ENCODE assay signal across 26 mouse cellular contexts in the genomic region with DNA sequence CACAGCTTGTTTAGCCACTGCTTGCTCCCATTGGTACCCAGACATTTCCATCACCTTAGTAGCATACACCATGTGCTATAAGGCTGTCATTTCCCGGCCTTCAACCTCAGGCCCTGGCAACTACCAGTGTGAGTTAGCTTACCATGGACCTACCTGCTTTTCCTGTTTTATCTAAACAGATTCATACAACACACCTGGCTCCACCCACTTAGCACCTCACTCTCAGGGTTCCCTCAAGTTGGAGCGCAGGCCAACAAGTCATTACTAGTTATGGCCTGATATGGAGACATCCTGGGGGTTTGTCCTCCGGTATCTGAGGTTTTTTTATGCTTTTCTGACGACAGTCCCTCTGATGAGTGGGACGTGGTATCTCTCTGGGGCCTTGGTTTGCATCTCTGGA. TPM values are rescaled to one million over a fixed set of nuclear protein-coding genes. Genes with fewer than 3 reads are reported as not detected.
DNase-seq lines count a peak whose midpoint lies in the region; ATAC-seq lines count a peak whose summit lies in the region.
"Had no signal": no experiment of that assay in that cellular context is flagged by ENCODE, and none has a peak within 500 bp of the region (broad histone marks: within the 10 kb centered on the region; RNA-seq: fewer than 3 reads in every experiment).

No protein-coding gene starts in this region.

- H3K27me3 ChIP-seq in embryonic facial prominence, embryonic 14.5 days (replicated peaks; ENCODE audit: control insufficient read depth, insufficient read depth, low read length), result no peaks in the 10 kb centered on the region
- H3K27me3 ChIP-seq in embryonic facial prominence, embryonic 10.5 days (replicated peaks; ENCODE audit: low read depth, poor library complexity, severe bottlenecking), result no peaks in the 10 kb centered on the region
- H3K27me3 ChIP-seq in heart, embryonic 16.5 days (ENCODE audit: control insufficient read depth, insufficient read depth, low read length), result no peaks in the 10 kb centered on the region
- H3K27me3 ChIP-seq: forebrain, embryonic 13.5 days; intestine, embryonic 15.5 days; neural tube, embryonic 13.5 days; Patski had no signal

- no peaks in the 10 kb centered on the region for H3K36me3 ChIP-seq in embryonic facial prominence, embryonic 14.5 days (ENCODE audit: control insufficient read depth, insufficient read depth, low read length)
- 0 out of 2 replicates have a peak, but pooled peaks cover 3% of the 10 kb centered on the region for H3K36me3 ChIP-seq in embryonic facial prominence, embryonic 10.5 days (replicated peaks)
- no peaks in the 10 kb centered on the region for H3K36me3 ChIP-seq in heart, embryonic 16.5 days (ENCODE audit: control insufficient read depth, insufficient read depth)
- H3K36me3 ChIP-seq: intestine, embryonic 15.5 days; neural tube, embryonic 13.5 days had no signal

- no peak overlapping the region for H3K4me3 ChIP-seq in embryonic facial prominence, embryonic 14.5 days (ENCODE audit: low read depth, low read length)
- no peak overlapping the region for H3K4me3 ChIP-seq in embryonic facial prominence, embryonic 10.5 days
- H3K4me3 ChIP-seq in heart, embryonic 16.5 days (ENCODE audit: low read length), result no peak overlapping the region
- H3K4me3 ChIP-seq: forebrain, embryonic 13.5 days; intestine, embryonic 15.5 days; myocyte; neural tube, embryonic 13.5 days had no signal

- intact Hi-C loops in heart, postnatal 10 days (cut with DNase I), result no loop called here

- DNase-seq in embryonic facial prominence, embryonic 14.5 days (ENCODE audit: low spot score), result peak; percentile 58
- DNase-seq in embryonic facial prominence, embryonic 10.5 days (ENCODE audit: low spot score), result no peak
- no peak for DNase-seq in heart, postnatal 10 days
- DNase-seq in urinary bladder, postnatal 36 days (ENCODE audit: low spot score in 2 of 2), result peak; percentile 42 to 51
- no peak for DNase-seq in urinary bladder, postnatal 25 days (ENCODE audit: low spot score)
- no peak for DNase-seq in kidney, adult 9 months
- DNase-seq: adrenal gland, postnatal 10 days; cerebellum, adult 11 months; cerebellum, adult 9-11 months; gastrocnemius, postnatal 14 days; kidney, adult 2 months; kidney, postnatal 4 days; layer of hippocampus, postnatal 36 days; left cerebral cortex, postnatal 4 days; lung, adult 2 months; lung, postnatal 10 days had no signal

- H3K9me3 ChIP-seq in embryonic facial prominence, embryonic 14.5 days (ENCODE audit: control insufficient read depth, low read length), result no peaks in the 10 kb centered on the region
- no peaks in the 10 kb centered on the region for H3K9me3 ChIP-seq in embryonic facial prominence, embryonic 10.5 days
- no peaks in the 10 kb centered on the region for H3K9me3 ChIP-seq in heart, embryonic 16.5 days (replicated peaks; ENCODE audit: control insufficient read depth, low read length)
- H3K9me3 ChIP-seq: forebrain, embryonic 13.5 days; intestine, embryonic 15.5 days; neural tube, embryonic 13.5 days had no signal

- H3K27ac ChIP-seq in embryonic facial prominence, embryonic 14.5 days (replicated peaks; ENCODE audit: low read depth, low read length), result no peak overlapping the region
- H3K27ac ChIP-seq in embryonic facial prominence, embryonic 10.5 days (replicated peaks), result no peak overlapping the region
- H3K27ac ChIP-seq in heart, embryonic 16.5 days (ENCODE audit: low read length), result peak overlapping the region; percentile 84
- H3K27ac ChIP-seq: forebrain, embryonic 13.5 days; hindbrain, postnatal 0 days; kidney, postnatal 0 days; liver, embryonic 14.5 days; neural tube, embryonic 13.5 days had no signal

- peaks cover 27% of the 10 kb centered on the region for H3K4me1 ChIP-seq in embryonic facial prominence, embryonic 14.5 days (ENCODE audit: control insufficient read depth, insufficient read depth, low read length)
- peaks cover 30% of the 10 kb centered on the region for H3K4me1 ChIP-seq in embryonic facial prominence, embryonic 10.5 days
- H3K4me1 ChIP-seq in heart, embryonic 16.5 days (ENCODE audit: control insufficient read depth, insufficient read depth, low read length), result peaks cover 44% of the 10 kb centered on the region

- 81% methylated on average over 5 of the region's 5 CpGs for WGBS in embryonic facial prominence, embryonic 14.5 days
- 87% methylated on average over 5 of the region's 5 CpGs for WGBS in embryonic facial prominence, embryonic 10.5 days
- WGBS in heart, embryonic 16.5 days, result 75% methylated on average over 5 of the region's 5 CpGs

- H3K4me2 ChIP-seq in embryonic facial prominence, embryonic 14.5 days (ENCODE audit: low read depth, low read length), result no peak overlapping the region
- no peak overlapping the region for H3K4me2 ChIP-seq in heart, embryonic 16.5 days (ENCODE audit: low read depth, low read length)
- H3K4me2 ChIP-seq: forebrain, embryonic 13.5 days; intestine, embryonic 15.5 days; midbrain, embryonic 11.5 days; neural tube, embryonic 13.5 days had no signal

- ATAC-seq in embryonic facial prominence, embryonic 14.5 days (ENCODE audit: low read depth), result no peak
- no peak for ATAC-seq in heart, embryonic 16.5 days (replicated peaks; ENCODE audit: extremely low read depth, insufficient read depth, low FRiP score)
- ATAC-seq: forebrain, embryonic 13.5 days; hindbrain, postnatal 0 days; intestine, embryonic 15.5 days; Patski had no signal

- H3K9ac ChIP-seq in embryonic facial prominence, embryonic 14.5 days (ENCODE audit: low read depth, low read length), result no peak overlapping the region
- no peak overlapping the region for H3K9ac ChIP-seq in heart, embryonic 16.5 days (ENCODE audit: low read length)
- H3K9ac ChIP-seq: forebrain, embryonic 13.5 days; intestine, embryonic 15.5 days; liver, embryonic 14.5 days; neural tube, embryonic 13.5 days had no signal

RNA-seq across cellular contexts. Expression of a gene that starts 18.3 kb away (rescaled TPM):
- polyA plus RNA-seq in embryonic facial prominence, embryonic 14.5 days (2014; fragmentation: Nextera tagmentation; extraction: Ambion mirVana), result 21.7 and 24.9 TPM in 2 replicates
- 15.7 and 17.0 TPM in 2 replicates for polyA plus RNA-seq in embryonic facial prominence, embryonic 10.5 days (2016; fragmentation: Nextera tagmentation; extraction: Ambion mirVana)
- polyA plus RNA-seq in heart, embryonic 16.5 days (2015; fragmentation: Nextera tagmentation; extraction: Ambion mirVana), result 20.3 and 23.7 TPM in 2 replicates
- total RNA-seq in heart, postnatal 10 days (2021), result 10 to 100 TPM; 48.6 to 60.9 TPM

RNA-seq across cellular contexts. Expression of a gene that starts 28.6 kb away (rescaled TPM):
- 27.4 and 28.6 TPM in 2 replicates for polyA plus RNA-seq in embryonic facial prominence, embryonic 14.5 days (2014; fragmentation: Nextera tagmentation; extraction: Ambion mirVana)
- 28.7 and 32.4 TPM in 2 replicates for polyA plus RNA-seq in embryonic facial prominence, embryonic 10.5 days (2016; fragmentation: Nextera tagmentation; extraction: Ambion mirVana)
- 29.9 and 31.6 TPM in 2 replicates for polyA plus RNA-seq in heart, embryonic 16.5 days (2015; fragmentation: Nextera tagmentation; extraction: Ambion mirVana)
- 10 to 100 TPM; 42.1 to 42.3 TPM for total RNA-seq in heart, postnatal 10 days (2021)

Comparison
In these comparisons a context has a peak if more than half of its experiments do, and no peak if none do; other contexts are left out.
1. DNase-seq: peak in embryonic facial prominence, embryonic 14.5 days (single experiment) and urinary bladder, postnatal 36 days (2 of 2); none in embryonic facial prominence, embryonic 10.5 days (single experiment), heart, postnatal 10 days (0 of 2), urinary bladder, postnatal 25 days (single experiment) and kidney, adult 9 months (single experiment).